Mouse (Mus musculus): ENCODE measurements around the gene Rps6kl1. TPM values are rescaled to one million over a fixed set of nuclear protein-coding genes. Genes with fewer than 3 reads are reported as not detected.

Gene Rps6kl1
- polyA plus RNA-seq, 1 experiment from 2014 or later = 8.6 TPM

GRCm38 (mm10) chr12:85170948-85171307 lies 19.9 kb upstream of the Rps6kl1 start:
- Histone ChIP-seq H3K36me3 (ENCODE audit: poor library complexity, severe bottlenecking) (peaks cover 5% of the 10 kb centered on the region; the same call in 1 of the 2 replicates), H3K4me2 (no peak overlapping the region), H3K4me1 (peaks cover 34% of the 10 kb centered on the region), H3K27ac (no peak overlapping the region), H3K9me3 (replicated peaks) (no peaks in the 10 kb centered on the region), H3K9ac (no peak overlapping the region), H3K4me3 (no peak overlapping the region), H3K27me3 (no peaks in the 10 kb centered on the region)
- 80% methylated on average over 3 of the region's 3 CpGs for WGBS
- ATAC-seq = no peak

GRCm38 (mm10) chr12:85170284-85170947 lies 19.4 kb upstream of the Rps6kl1 start:
- Histone ChIP-seq H3K27ac (no peak overlapping the region), H3K36me3 (ENCODE audit: poor library complexity, severe bottlenecking) (peaks cover 5% of the 10 kb centered on the region; the same call in 1 of the 2 replicates), H3K9me3 (replicated peaks) (no peaks in the 10 kb centered on the region), H3K9ac (no peak overlapping the region), H3K4me2 (no peak overlapping the region), H3K4me1 (peaks cover 29% of the 10 kb centered on the region), H3K4me3 (no peak overlapping the region), H3K27me3 (no peaks in the 10 kb centered on the region)
- no peak for ATAC-seq
- 82% methylated on average over 11 of the region's 11 CpGs for WGBS

GRCm38 (mm10) chr12:85169877-85170276 lies 18.8 kb upstream of the Rps6kl1 start:
- no peak for ATAC-seq
- no peak overlapping the region for H3K4me3 ChIP-seq
- no peaks in the 10 kb centered on the region for H3K27me3 ChIP-seq
- H3K9ac ChIP-seq = 0 out of 2 replicates have a peak overlapping the region, but pooled peaks have one; percentile 50
- peak overlapping the region; percentile 43; the same call in 1 of the 2 replicates for H3K4me2 ChIP-seq
- H3K9me3 ChIP-seq (replicated peaks) = no peaks in the 10 kb centered on the region
- H3K27ac ChIP-seq = no peak overlapping the region
- H3K36me3 ChIP-seq (ENCODE audit: poor library complexity, severe bottlenecking) = peaks cover 5% of the 10 kb centered on the region; the same call in 1 of the 2 replicates
- WGBS = 57% methylated on average over 3 of the region's 3 CpGs
- peaks cover 24% of the 10 kb centered on the region for H3K4me1 ChIP-seq

GRCm38 (mm10) chr12:85169117-85169858 lies 18.2 kb upstream of the Rps6kl1 start:
- no peak overlapping the region for H3K27ac ChIP-seq
- no peaks in the 10 kb centered on the region for H3K27me3 ChIP-seq
- 20% methylated on average over 27 of the region's 27 CpGs for WGBS
- H3K9me3 ChIP-seq (replicated peaks) = no peaks in the 10 kb centered on the region
- H3K4me3 ChIP-seq = peak overlapping the region; percentile 27
- H3K4me2 ChIP-seq = peak overlapping the region; percentile 43
- peak overlapping the region; percentile 50 for H3K9ac ChIP-seq
- peaks cover 18% of the 10 kb centered on the region for H3K4me1 ChIP-seq
- ATAC-seq = peak; percentile 90
- H3K36me3 ChIP-seq (ENCODE audit: poor library complexity, severe bottlenecking) = peaks cover 5% of the 10 kb centered on the region; the same call in 1 of the 2 replicates

GRCm38 (mm10) chr12:85166631-85167030 lies 15.6 kb upstream of the Rps6kl1 start:
- Histone ChIP-seq H3K4me3 (no peak overlapping the region), H3K9ac (no peak overlapping the region), H3K4me2 (no peak overlapping the region), H3K27ac (no peak overlapping the region), H3K9me3 (replicated peaks) (no peaks in the 10 kb centered on the region), H3K4me1 (peaks cover 10% of the 10 kb centered on the region), H3K27me3 (no peaks in the 10 kb centered on the region), H3K36me3 (ENCODE audit: poor library complexity, severe bottlenecking) (peaks cover 5% of the 10 kb centered on the region; the same call in 1 of the 2 replicates)
- no peak for ATAC-seq
- 90% methylated on average over 9 of the region's 9 CpGs for WGBS

GRCm38 (mm10) chr12:85164996-85165395 lies 13.9 kb upstream of the Rps6kl1 start:
- H3K4me2 ChIP-seq = no peak overlapping the region
- H3K4me3 ChIP-seq = no peak overlapping the region
- no peaks in the 10 kb centered on the region for H3K9me3 ChIP-seq (replicated peaks)
- 82% methylated on average over 5 of the region's 5 CpGs for WGBS
- H3K27me3 ChIP-seq = no peaks in the 10 kb centered on the region
- peaks cover 5% of the 10 kb centered on the region; the same call in 1 of the 2 replicates for H3K36me3 ChIP-seq (ENCODE audit: poor library complexity, severe bottlenecking)
- H3K27ac ChIP-seq = no peak overlapping the region
- H3K4me1 ChIP-seq = peaks cover 10% of the 10 kb centered on the region
- ATAC-seq = no peak
- no peak overlapping the region for H3K9ac ChIP-seq

- Histone ChIP-seq H3K4me1 (no peaks in the 10 kb centered on the region), H3K9me3 (replicated peaks) (no peaks in the 10 kb centered on the region), H3K27me3 (no peaks in the 10 kb centered on the region), H3K36me3 (ENCODE audit: poor library complexity, severe bottlenecking) (no peaks in the 10 kb centered on the region), H3K4me3 (no peak overlapping the region), H3K27ac (no peak overlapping the region), H3K4me2 (no peak overlapping the region), H3K9ac (no peak overlapping the region)
- ATAC-seq = no peak
- WGBS = 77% methylated on average over 5 of the region's 5 CpGs
These were observed 8.5 kb upstream of the Rps6kl1 start for GRCm38 (mm10) chr12:85159592-85159991.

GRCm38 (mm10) chr12:85158801-85159200 lies 7.7 kb upstream of the Rps6kl1 start:
- no peak for ATAC-seq
- no peaks in the 10 kb centered on the region for H3K36me3 ChIP-seq (ENCODE audit: poor library complexity, severe bottlenecking)

GRCm38 (mm10) chr12:85157797-85158460 lies 6.9 kb upstream of the Rps6kl1 start:
- 90% methylated on average over 14 of the region's 14 CpGs for WGBS
- Histone ChIP-seq H3K4me2 (no peak overlapping the region), H3K27me3 (0 out of 2 replicates have a peak, but pooled peaks cover 2% of the 10 kb centered on the region), H3K4me1 (no peaks in the 10 kb centered on the region), H3K4me3 (no peak overlapping the region), H3K36me3 (ENCODE audit: poor library complexity, severe bottlenecking) (no peaks in the 10 kb centered on the region), H3K9me3 (replicated peaks) (no peaks in the 10 kb centered on the region), H3K27ac (no peak overlapping the region), H3K9ac (no peak overlapping the region)
- no peak for ATAC-seq

More at GRCm38 (mm10) chr12:85158801-85159200, 7.7 kb upstream of the Rps6kl1 start:
- Histone ChIP-seq H3K9ac (no peak overlapping the region), H3K4me3 (no peak overlapping the region), H3K27me3 (no peaks in the 10 kb centered on the region), H3K4me2 (no peak overlapping the region), H3K9me3 (replicated peaks) (no peaks in the 10 kb centered on the region), H3K4me1 (no peaks in the 10 kb centered on the region), H3K27ac (no peak overlapping the region)
- 94% methylated on average over 8 of the region's 8 CpGs for WGBS

GRCm38 (mm10) chr12:85156324-85156723 lies 5.3 kb upstream of the Rps6kl1 start:
- peaks cover 9% of the 10 kb centered on the region; the same call in 1 of the 2 replicates for H3K27me3 ChIP-seq
- H3K4me3 ChIP-seq = no peak overlapping the region
- no peaks in the 10 kb centered on the region for H3K36me3 ChIP-seq (ENCODE audit: poor library complexity, severe bottlenecking)
- H3K9ac ChIP-seq = no peak overlapping the region
- no peaks in the 10 kb centered on the region for H3K9me3 ChIP-seq (replicated peaks)
- ATAC-seq = no peak
- H3K4me2 ChIP-seq = no peak overlapping the region
- 0 out of 2 replicates have a peak, but pooled peaks cover 1% of the 10 kb centered on the region for H3K4me1 ChIP-seq
- H3K27ac ChIP-seq = no peak overlapping the region
- WGBS = 80% methylated on average over 6 of the region's 6 CpGs

- no peak for ATAC-seq
- 77% methylated on average over 3 of the region's 3 CpGs for WGBS
- Histone ChIP-seq H3K36me3 (ENCODE audit: poor library complexity, severe bottlenecking) (no peaks in the 10 kb centered on the region), H3K4me1 (peaks cover 13% of the 10 kb centered on the region), H3K27ac (no peak overlapping the region), H3K4me2 (no peak overlapping the region), H3K9me3 (replicated peaks) (no peaks in the 10 kb centered on the region), H3K27me3 (peaks cover 20% of the 10 kb centered on the region), H3K4me3 (no peak overlapping the region), H3K9ac (no peak overlapping the region)
These were observed 1.9 kb upstream of the Rps6kl1 start for GRCm38 (mm10) chr12:85153011-85153410.
